Comparison of ENCODE assay signal across 16 mouse cellular contexts in genomic region chr5:125085097-125085617, GRCm38 (mm10).
"Had no signal": no experiment of that assay in that cellular context is flagged by ENCODE, and none has a peak within 500 bp of the region (broad histone marks: within the 10 kb centered on the region; RNA-seq: fewer than 3 reads in every experiment).

No protein-coding gene starts in this region.

- H3K27me3 ChIP-seq: limb, embryonic 15.5 days; liver, embryonic 12.5 days; stomach, embryonic 15.5 days had no signal

- H3K4me2 ChIP-seq: limb, embryonic 15.5 days; liver, embryonic 12.5 days; lung, embryonic 14.5 days; midbrain, embryonic 11.5 days; stomach, embryonic 15.5 days had no signal

- H3K4me3 ChIP-seq: layer of hippocampus, adult 2 months; limb, embryonic 15.5 days; liver, embryonic 12.5 days; stomach, embryonic 15.5 days had no signal

- H3K9ac ChIP-seq: limb, embryonic 15.5 days; liver, embryonic 12.5 days; lung, embryonic 14.5 days; stomach, embryonic 15.5 days had no signal

- DNase-seq: kidney, adult 18-20 months; kidney, postnatal 10 days; kidney, postnatal 4 days; left cerebral cortex, postnatal 4 days; lung, embryonic 14.5 days; lung, postnatal 10 days; lung, postnatal 4 days; right cerebral cortex, postnatal 4 days; spleen, adult 18-20 months; thymus, adult 2 months; thymus, postnatal 25 days had no signal

- H3K9me3 ChIP-seq: liver, embryonic 12.5 days; stomach, embryonic 15.5 days had no signal

- ATAC-seq: liver, embryonic 12.5 days had no signal

- H3K27ac ChIP-seq: layer of hippocampus, adult 2 months; limb, embryonic 15.5 days; liver, embryonic 12.5 days; stomach, embryonic 15.5 days had no signal
